Comparison of ENCODE assay signal across 8 mouse cellular contexts in the genomic region with DNA sequence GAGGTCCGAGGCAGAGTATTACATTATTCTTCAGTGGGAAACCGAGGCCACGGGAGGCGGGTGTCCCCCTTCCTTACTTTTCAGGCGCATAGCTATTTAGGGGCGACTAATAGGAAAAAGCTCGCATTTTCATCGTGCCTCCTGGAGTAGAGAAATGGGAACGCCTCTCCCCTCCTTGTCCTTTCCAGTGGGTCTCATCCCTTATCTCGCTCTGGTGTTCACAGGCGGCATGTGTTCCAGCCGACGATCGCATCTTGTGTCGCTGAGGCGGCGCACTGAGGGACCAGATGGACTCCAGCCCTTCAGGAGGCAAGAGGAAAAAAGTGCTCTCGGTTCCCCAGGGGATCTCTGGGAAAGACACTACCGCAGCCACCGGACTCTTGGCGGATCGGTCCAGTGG. TPM values are rescaled to one million over a fixed set of nuclear protein-coding genes. Genes with fewer than 3 reads are reported as not detected.
DNase-seq lines count a peak whose midpoint lies in the region; ATAC-seq lines count a peak whose summit lies in the region.

No protein-coding gene starts in this region.

- peak overlapping the region; percentile 58 to 63 for H3K4me3 ChIP-seq in heart, embryonic 14.5 days (ENCODE audit: control insufficient read depth in 1 of 2, insufficient read depth in 1 of 2, low read depth in 1 of 2, low read length in 2 of 2)
- H3K4me3 ChIP-seq in limb, embryonic 12.5 days (replicated peaks) = peak overlapping the region; percentile 91
- peak overlapping the region; percentile 57 for H3K4me3 ChIP-seq in neural tube, embryonic 13.5 days

- H3K4me1 ChIP-seq in heart, embryonic 14.5 days (ENCODE audit: control insufficient read depth in 2 of 2, insufficient read depth in 2 of 2, low read length in 2 of 2) = peaks cover 25 to 50% of the 10 kb centered on the region in 2 experiments
- H3K4me1 ChIP-seq in limb, embryonic 12.5 days (replicated peaks) = peaks cover 59% of the 10 kb centered on the region
- peaks cover 68% of the 10 kb centered on the region for H3K4me1 ChIP-seq in neural tube, embryonic 13.5 days (replicated peaks)

- DNase-seq in cerebellum, adult 11-12 months = peak; percentile 37
- no peak for DNase-seq in cerebellum, postnatal 4 days (ENCODE audit: low spot score in 2 of 2)
- peak; percentile 58 for DNase-seq in 3T3-L1 (ENCODE audit: low read depth, low spot score)
- peak; percentile 39 for DNase-seq in cerebellum, adult 9-11 months
- no peak for DNase-seq in left cerebral cortex, postnatal 14 days (ENCODE audit: low spot score in 2 of 2)

- no peak for ATAC-seq in heart, embryonic 14.5 days (ENCODE audit: insufficient number of reproducible peaks, insufficient read depth, low FRiP score, low read depth)
- no peak for ATAC-seq in limb, embryonic 12.5 days (ENCODE audit: insufficient number of reproducible peaks, insufficient read depth, low FRiP score, low TSS enrichment, low read depth)
- no peak for ATAC-seq in neural tube, embryonic 13.5 days (ENCODE audit: low read depth)

- no peaks in the 10 kb centered on the region for H3K36me3 ChIP-seq in heart, embryonic 14.5 days (ENCODE audit: control insufficient read depth, insufficient read depth, low read length)
- peaks cover 8% of the 10 kb centered on the region; the same call in 1 of the 2 replicates for H3K36me3 ChIP-seq in limb, embryonic 12.5 days
- H3K36me3 ChIP-seq in neural tube, embryonic 13.5 days = no peaks in the 10 kb centered on the region

- no peaks in the 10 kb centered on the region for H3K27me3 ChIP-seq in heart, embryonic 14.5 days (ENCODE audit: control insufficient read depth, insufficient read depth, low read length)
- H3K27me3 ChIP-seq in limb, embryonic 12.5 days = no peaks in the 10 kb centered on the region
- no peaks in the 10 kb centered on the region for H3K27me3 ChIP-seq in neural tube, embryonic 13.5 days

- intact Hi-C loops in left cerebral cortex, postnatal 14 days (cut with DNase I) = no loop called here

- peak overlapping the region; percentile 80 to 82 for H3K27ac ChIP-seq in heart, embryonic 14.5 days (replicated peaks in 1 of 2; ENCODE audit: control insufficient read depth in 1 of 2, insufficient read depth in 1 of 2, low read depth in 2 of 2, low read length in 2 of 2)
- H3K27ac ChIP-seq in limb, embryonic 12.5 days = peak overlapping the region; percentile 99
- peak overlapping the region; percentile 88 for H3K27ac ChIP-seq in neural tube, embryonic 13.5 days (replicated peaks)

- WGBS in heart, embryonic 14.5 days = under 1% methylated on average over 22 of the region's 22 CpGs
- WGBS in limb, embryonic 12.5 days = under 1% methylated on average over 22 of the region's 22 CpGs
- 0% methylated on average over 22 of the region's 22 CpGs for whole genome bisulfite sequencing in neural tube, embryonic 13.5 days

- no peaks in the 10 kb centered on the region for H3K9me3 ChIP-seq in heart, embryonic 14.5 days (ENCODE audit: control insufficient read depth, low read length)
- no peaks in the 10 kb centered on the region for H3K9me3 ChIP-seq in limb, embryonic 12.5 days
- H3K9me3 ChIP-seq in neural tube, embryonic 13.5 days = no peaks in the 10 kb centered on the region

- H3K9ac ChIP-seq in heart, embryonic 14.5 days (ENCODE audit: low read length) = peak overlapping the region; percentile 88
- H3K9ac ChIP-seq in limb, embryonic 12.5 days (replicated peaks) = peak overlapping the region; percentile 98
- H3K9ac ChIP-seq in neural tube, embryonic 13.5 days = peak overlapping the region; percentile 84

- H3K4me2 ChIP-seq in heart, embryonic 14.5 days (ENCODE audit: low read length) = peak overlapping the region; percentile 84
- peak overlapping the region; percentile 93 for H3K4me2 ChIP-seq in limb, embryonic 12.5 days
- peak overlapping the region; percentile 89 for H3K4me2 ChIP-seq in neural tube, embryonic 13.5 days

RNA-seq across cellular contexts. Expression of a gene that starts 0.7 kb away (rescaled TPM):
- 56.8 and 61.1 TPM in 2 replicates for polyA plus RNA-seq in heart, embryonic 14.5 days (2014; fragmentation: Nextera tagmentation; extraction: Ambion mirVana)
- polyA plus RNA-seq in limb, embryonic 12.5 days (2016; fragmentation: Nextera tagmentation; extraction: Ambion mirVana) = 299 and 330 TPM in 2 replicates
- 63.6 and 68.2 TPM in 2 replicates for polyA plus RNA-seq in neural tube, embryonic 13.5 days (2015; fragmentation: Nextera tagmentation; extraction: Ambion mirVana)
- total RNA-seq in left cerebral cortex, postnatal 14 days (2021) = 10 to 100 TPM; 19.5 to 26.4 TPM

RNA-seq across cellular contexts. Expression of a gene that starts 17.2 kb away (rescaled TPM):
- 18.5 and 18.6 TPM in 2 replicates for polyA plus RNA-seq in heart, embryonic 14.5 days (2014; fragmentation: Nextera tagmentation; extraction: Ambion mirVana)
- 29.9 and 30.6 TPM in 2 replicates for polyA plus RNA-seq in limb, embryonic 12.5 days (2016; fragmentation: Nextera tagmentation; extraction: Ambion mirVana)
- polyA plus RNA-seq in neural tube, embryonic 13.5 days (2015; fragmentation: Nextera tagmentation; extraction: Ambion mirVana) = 4.5 and 4.7 TPM in 2 replicates
- 1 to 10 TPM; 2.3 to 2.8 TPM for total RNA-seq in left cerebral cortex, postnatal 14 days (2021)

RNA-seq across cellular contexts. Expression of a gene that starts 49.9 kb away (rescaled TPM):
- polyA plus RNA-seq in heart, embryonic 14.5 days (2014; fragmentation: Nextera tagmentation; extraction: Ambion mirVana) = 20.8 and 25.6 TPM in 2 replicates
- polyA plus RNA-seq in limb, embryonic 12.5 days (2016; fragmentation: Nextera tagmentation; extraction: Ambion mirVana) = 36.3 and 39.2 TPM in 2 replicates
- 45.5 TPM in 2 replicates for polyA plus RNA-seq in neural tube, embryonic 13.5 days (2015; fragmentation: Nextera tagmentation; extraction: Ambion mirVana)
- 10 to 100 TPM; 17.9 to 20.4 TPM for total RNA-seq in left cerebral cortex, postnatal 14 days (2021)

Comparison
In these comparisons a context has a peak if more than half of its experiments do, and no peak if none do; other contexts are left out.
1. DNase-seq: peak in cerebellum, adult 11-12 months (single experiment), 3T3-L1 (single experiment) and cerebellum, adult 9-11 months (single experiment); none in cerebellum, postnatal 4 days (0 of 2) and left cerebral cortex, postnatal 14 days (0 of 2).
2. Peak in every context shown above with its lines, with median percentiles within 50 percentile points of each other: H3K27ac ChIP-seq, H3K4me2 ChIP-seq, H3K4me3 ChIP-seq and H3K9ac ChIP-seq.